Comparison of ENCODE assay signal across 8 mouse cellular contexts in genomic region chr1:40680067-40680867, GRCm38 (mm10). TPM values are rescaled to one million over a fixed set of nuclear protein-coding genes. Genes with fewer than 3 reads are reported as not detected.
A peak's percentile ranks its signal among the peaks of the same experiment; 100 is the strongest.
DNase-seq lines count a peak whose midpoint lies in the region; ATAC-seq and TF ChIP-seq lines count a peak whose summit lies in the region.

Slc9a2 (plus strand) TSS chr1:40680574.

- no peaks in the 10 kb centered on the region for H3K36me3 ChIP-seq in heart, adult 2 months (ENCODE audit: control insufficient read depth, insufficient read depth, low read length)
- no peaks in the 10 kb centered on the region for H3K36me3 ChIP-seq in E14TG2a.4 (ENCODE audit: insufficient read depth, low read length)
- no peaks in the 10 kb centered on the region for H3K36me3 ChIP-seq in embryonic facial prominence, embryonic 14.5 days (ENCODE audit: control insufficient read depth, insufficient read depth, low read length)
- no peaks in the 10 kb centered on the region for H3K36me3 ChIP-seq in hindbrain, embryonic 11.5 days (ENCODE audit: control insufficient read depth, insufficient read depth, low read length)
- no peaks in the 10 kb centered on the region for H3K36me3 ChIP-seq in limb, embryonic 14.5 days (ENCODE audit: control insufficient read depth, insufficient read depth, low read length)
- no peaks in the 10 kb centered on the region for H3K36me3 ChIP-seq in stomach, embryonic 15.5 days

- H3K9ac ChIP-seq in heart, adult 2 months (ENCODE audit: low read depth, low read length): peak within 1 kb of the TSS; percentile 66
- peak within 1 kb of the TSS; percentile 60 for H3K9ac ChIP-seq in embryonic facial prominence, embryonic 14.5 days (ENCODE audit: low read depth, low read length)
- H3K9ac ChIP-seq in hindbrain, embryonic 11.5 days (ENCODE audit: low read depth, low read length): peak within 1 kb of the TSS; percentile 45
- peak within 1 kb of the TSS; percentile 46; the same call in 1 of the 2 replicates for H3K9ac ChIP-seq in limb, embryonic 14.5 days (ENCODE audit: low read depth, low read length, severe bottlenecking)
- H3K9ac ChIP-seq in stomach, embryonic 15.5 days: peak within 1 kb of the TSS; percentile 23; the same call in 1 of the 2 replicates

- no peaks in the 10 kb centered on the region for H3K79me2 ChIP-seq in heart, adult 2 months (replicated peaks; ENCODE audit: control insufficient read depth, insufficient read depth, low read length)

- H3K9me3 ChIP-seq in E14TG2a.4 (ENCODE audit: low read length): no peaks in the 10 kb centered on the region
- no peaks in the 10 kb centered on the region for H3K9me3 ChIP-seq in embryonic facial prominence, embryonic 14.5 days (ENCODE audit: control insufficient read depth, low read length)
- H3K9me3 ChIP-seq in hindbrain, embryonic 11.5 days (ENCODE audit: control insufficient read depth, low read length): no peaks in the 10 kb centered on the region
- no peaks in the 10 kb centered on the region for H3K9me3 ChIP-seq in limb, embryonic 14.5 days (ENCODE audit: control insufficient read depth, low read length)
- H3K9me3 ChIP-seq in stomach, embryonic 15.5 days: no peaks in the 10 kb centered on the region

- H3K4me1 ChIP-seq in heart, adult 2 months (ENCODE audit: control insufficient read depth, insufficient read depth, low read length): no peaks in the 10 kb centered on the region
- peaks cover 22% of the 10 kb centered on the region for H3K4me1 ChIP-seq in E14TG2a.4 (replicated peaks; ENCODE audit: low read depth, low read length)
- no peaks in the 10 kb centered on the region; the same call in 1 of the 2 replicates for H3K4me1 ChIP-seq in embryonic facial prominence, embryonic 14.5 days (ENCODE audit: control insufficient read depth, insufficient read depth, low read length)
- H3K4me1 ChIP-seq in hindbrain, embryonic 11.5 days (replicated peaks; ENCODE audit: control insufficient read depth, insufficient read depth, low read length): peaks cover 6% of the 10 kb centered on the region; the same call in 1 of the 2 replicates
- peaks cover 5% of the 10 kb centered on the region; the same call in 1 of the 2 replicates for H3K4me1 ChIP-seq in limb, embryonic 14.5 days (ENCODE audit: control insufficient read depth, insufficient read depth, low read length)
- H3K4me1 ChIP-seq in stomach, embryonic 15.5 days: peaks cover 12% of the 10 kb centered on the region

- peak within 1 kb of the TSS; percentile 53 for H3K4me3 ChIP-seq in heart, adult 2 months
- peak within 1 kb of the TSS; percentile 80 for H3K4me3 ChIP-seq in E14TG2a.4 (replicated peaks; ENCODE audit: low read length)
- peak within 1 kb of the TSS; percentile 65 for H3K4me3 ChIP-seq in embryonic facial prominence, embryonic 14.5 days (ENCODE audit: low read depth, low read length)
- H3K4me3 ChIP-seq in hindbrain, embryonic 11.5 days (ENCODE audit: low read depth, low read length): peak within 1 kb of the TSS; percentile 58
- peak within 1 kb of the TSS; percentile 55 for H3K4me3 ChIP-seq in limb, embryonic 14.5 days (replicated peaks; ENCODE audit: low read length)
- H3K4me3 ChIP-seq in stomach, embryonic 15.5 days (replicated peaks): peak within 1 kb of the TSS; percentile 59

- DNase-seq in heart, adult 2 months: peak; percentile 7 to 29
- DNase-seq in heart, adult 8-10 months (ENCODE audit: low spot score): no peak
- DNase-seq in embryonic facial prominence, embryonic 14.5 days (ENCODE audit: low spot score): no peak
- DNase-seq in hindbrain, embryonic 11.5 days (ENCODE audit: low spot score): peak; percentile 51
- DNase-seq in limb, embryonic 14.5 days (ENCODE audit: low spot score): no peak
- no peak for DNase-seq in spleen, postnatal 36 days (ENCODE audit: low spot score in 2 of 2)

- peak within 1 kb of the TSS; percentile 100 for H3K4me2 ChIP-seq in embryonic facial prominence, embryonic 14.5 days (ENCODE audit: low read depth, low read length)
- H3K4me2 ChIP-seq in hindbrain, embryonic 11.5 days (replicated peaks; ENCODE audit: low read depth, low read length): peak within 1 kb of the TSS; percentile 100
- peak within 1 kb of the TSS; percentile 99 for H3K4me2 ChIP-seq in limb, embryonic 14.5 days (replicated peaks; ENCODE audit: low read depth, low read length, severe bottlenecking)
- peak within 1 kb of the TSS; percentile 99 for H3K4me2 ChIP-seq in stomach, embryonic 15.5 days

- intact Hi-C loops in heart, adult 2 months (cut with DNase I): no loop called here

- TF ChIP-seq CTCF in heart, adult 2 months (IDR thresholded peaks at IDR 0.05): no peak
- TF ChIP-seq CTCF in E14TG2a.4 (conservative IDR thresholded peaks at IDR 0.05; ENCODE audit: low read length): no peak

- WGBS in heart, adult 2 months: 7% methylated on average over 25 of the region's 25 CpGs
- 4% methylated on average over 25 of the region's 25 CpGs for WGBS in embryonic facial prominence, embryonic 14.5 days
- WGBS in hindbrain, embryonic 11.5 days: 2% methylated on average over 25 of the region's 25 CpGs
- WGBS in limb, embryonic 14.5 days: 2% methylated on average over 25 of the region's 25 CpGs
- WGBS in stomach, embryonic 15.5 days: 2% methylated on average over 25 of the region's 25 CpGs

- no peak for TF ChIP-seq EP300 in heart, adult 2 months (IDR thresholded peaks at IDR 0.05; ENCODE audit: insufficient read depth, low read depth, low read length)

- peaks cover 9% of the 10 kb centered on the region for H3K27me3 ChIP-seq in heart, adult 2 months (ENCODE audit: control insufficient read depth, insufficient read depth, low read length)
- H3K27me3 ChIP-seq in E14TG2a.4 (ENCODE audit: insufficient read depth, low read length): peaks cover 89% of the 10 kb centered on the region
- H3K27me3 ChIP-seq in embryonic facial prominence, embryonic 14.5 days (replicated peaks; ENCODE audit: control insufficient read depth, insufficient read depth, low read length): peaks cover 58% of the 10 kb centered on the region
- H3K27me3 ChIP-seq in hindbrain, embryonic 11.5 days (ENCODE audit: control insufficient read depth, insufficient read depth, low read length): peaks cover 46% of the 10 kb centered on the region
- H3K27me3 ChIP-seq in limb, embryonic 14.5 days (ENCODE audit: control insufficient read depth, insufficient read depth, low read length): peaks cover 52% of the 10 kb centered on the region
- H3K27me3 ChIP-seq in stomach, embryonic 15.5 days (replicated peaks): peaks cover 50% of the 10 kb centered on the region

- H3K27ac ChIP-seq in heart, adult 2 months: no peak within 1 kb of the TSS; the same call in 1 of the 2 replicates
- H3K27ac ChIP-seq in embryonic facial prominence, embryonic 14.5 days (replicated peaks; ENCODE audit: low read depth, low read length): no peak within 1 kb of the TSS
- no peak within 1 kb of the TSS for H3K27ac ChIP-seq in hindbrain, embryonic 11.5 days (ENCODE audit: low read depth, low read length)
- H3K27ac ChIP-seq in limb, embryonic 14.5 days (replicated peaks; ENCODE audit: low read depth, low read length): no peak within 1 kb of the TSS
- no peak within 1 kb of the TSS for H3K27ac ChIP-seq in stomach, embryonic 15.5 days

- ATAC-seq in embryonic facial prominence, embryonic 14.5 days (ENCODE audit: low read depth): no peak
- ATAC-seq in hindbrain, embryonic 11.5 days (ENCODE audit: low FRiP score): peak; percentile 34; the same call in 1 of the 2 replicates
- no peak for ATAC-seq in limb, embryonic 14.5 days (ENCODE audit: low FRiP score, low read depth)
- no peak for ATAC-seq in stomach, embryonic 15.5 days (ENCODE audit: insufficient read depth, low FRiP score, low read depth)

- no peak for TF ChIP-seq POLR2A in heart, adult 2 months (IDR thresholded peaks at IDR 0.05; ENCODE audit: insufficient read depth, low read depth, low read length)
- TF ChIP-seq POLR2A in limb, embryonic 14.5 days (IDR thresholded peaks at IDR 0.05; ENCODE audit: borderline replicate concordance, extremely low read depth, insufficient read depth, insufficient read length): no peak

RNA-seq across cellular contexts. Expression of gene Slc9a2, which starts in this region (rescaled TPM):
- total RNA-seq in heart, adult 2 months (2021): 1 to 10 TPM; 1.3 to 1.4 TPM
- polyA plus RNA-seq in heart, adult 2 months (2012; rRNA removed): 3.2 and 4.2 TPM in 2 replicates
- 1 to 10 TPM; 2.5 to 2.9 (median 2.6) TPM for total RNA-seq in heart, adult 8-10 months (2022)
- 1.9 and 2.3 TPM in 2 replicates for polyA plus RNA-seq in embryonic facial prominence, embryonic 14.5 days (2014; fragmentation: Nextera tagmentation; extraction: Ambion mirVana)
- polyA plus RNA-seq in hindbrain, embryonic 11.5 days (2014; fragmentation: Nextera tagmentation; extraction: Ambion mirVana): 0.06 TPM in 1 of 2 replicates, not detected in the other
- 2.7 and 3.4 TPM in 2 replicates for polyA plus RNA-seq in limb, embryonic 14.5 days (2012; rRNA removed)
- 0.72 and 0.87 TPM in 2 replicates for polyA plus RNA-seq in limb, embryonic 14.5 days (2014; fragmentation: Nextera tagmentation; extraction: Ambion mirVana)
- polyA plus RNA-seq in stomach, embryonic 15.5 days (2015; fragmentation: Nextera tagmentation; extraction: Ambion mirVana): 1.8 and 2.3 TPM in 2 replicates

Comparison
In these comparisons a context has a peak if more than half of its experiments do, and no peak if none do; other contexts are left out.
1. DNase-seq: peak in heart, adult 2 months (2 of 2); none in heart, adult 8-10 months (single experiment), embryonic facial prominence, embryonic 14.5 days (single experiment), limb, embryonic 14.5 days (single experiment) and spleen, postnatal 36 days (0 of 2).
2. Peak in DNase-seq, ATAC-seq, H3K4me3 ChIP-seq, H3K9ac ChIP-seq and H3K4me2 ChIP-seq in hindbrain, embryonic 11.5 days; RNA of the gene not detected or under 1 TPM.
3. Peak in every context shown above with its lines, with median percentiles within 50 percentile points of each other: H3K4me3 ChIP-seq, H3K9ac ChIP-seq and H3K4me2 ChIP-seq.